Mouse (Mus musculus) spleen, adult 2 months (tissue): Measurements from ENCODE around the gene Fam160a1. TPM values are rescaled to one million over a fixed set of nuclear protein-coding genes. Genes with fewer than 3 reads are reported as not detected.

ENCODE experiments used
- DNase-seq, 2 experiments: peaks; one replicate each; pipeline versions ENCODE4 v3.0.0 to v3.0.0-alpha.2; 2012 to 2021; ENCODE audit warnings: low spot score in 2 of 2, low read depth in 1 of 2
- H3K27ac ChIP-seq: fragments of 200-500 bp; 2 replicates; pipeline ENCODE4 v1.5.1; 2012; ENCODE audit warnings: low read length, inconsistent platforms; ENCODE audit not compliant: insufficient read depth
- H3K27me3 ChIP-seq: fragments of 200-500 bp; 2 replicates; pipeline ENCODE4 v1.6.1; 2012; ENCODE audit warnings: mild to moderate bottlenecking, moderate library complexity, low read length, inconsistent platforms; ENCODE audit not compliant: control insufficient read depth, insufficient read depth
- H3K36me3 ChIP-seq: fragments of 200-500 bp; 2 replicates; pipeline ENCODE4 v1.6.1; 2012; ENCODE audit warnings: mild to moderate bottlenecking, low read length, inconsistent platforms; ENCODE audit not compliant: control insufficient read depth, insufficient read depth
- H3K4me1 ChIP-seq: fragments of 200-500 bp; 2 replicates; pipeline ENCODE4 v1.6.1; 2011; ENCODE audit warnings: inconsistent platforms; ENCODE audit not compliant: control insufficient read depth, insufficient read depth, insufficient read length
- H3K4me3 ChIP-seq: fragments of 200-500 bp; 2 replicates; pipeline ENCODE4 v1.5.1; 2011; ENCODE audit warnings: mild to moderate bottlenecking, inconsistent platforms; ENCODE audit not compliant: insufficient read depth, insufficient read length; ENCODE audit errors: extremely low read depth
- CTCF ChIP-seq: fragments of 200-500 bp; IDR thresholded peaks from 2 replicates; pipeline ENCODE4 v1.5.1; 2011; ENCODE audit warnings: mild to moderate bottlenecking, inconsistent platforms; ENCODE audit not compliant: insufficient read depth, insufficient read length, insufficient replicate concordance; ENCODE audit errors: extremely low read depth
- POLR2A ChIP-seq: fragments of 200-500 bp; IDR thresholded peaks from 2 replicates; pipeline ENCODE4 v1.6.1; 2011; ENCODE audit warnings: low read depth, low read length, inconsistent platforms
- WGBS: fragments of 180-500 bp; shearing (Covaris S2); methylation state at CpG from one replicate; pipeline ENCODE4 v1.1.7; 2018; 5-methylcytosine and 5-hydroxymethylcytosine counted together
- polyA plus RNA-seq: library from polyadenylated mRNA; depleted of rRNA; stranded (reverse); fragments of >200 nt; gene quantifications from 2 replicates; pipeline ENCODE4 v1.2.3, GENCODE M21; 2012

The Fam160a1 gene
- polyA plus RNA-seq, 1 experiment = 0.58 TPM

DNA sequence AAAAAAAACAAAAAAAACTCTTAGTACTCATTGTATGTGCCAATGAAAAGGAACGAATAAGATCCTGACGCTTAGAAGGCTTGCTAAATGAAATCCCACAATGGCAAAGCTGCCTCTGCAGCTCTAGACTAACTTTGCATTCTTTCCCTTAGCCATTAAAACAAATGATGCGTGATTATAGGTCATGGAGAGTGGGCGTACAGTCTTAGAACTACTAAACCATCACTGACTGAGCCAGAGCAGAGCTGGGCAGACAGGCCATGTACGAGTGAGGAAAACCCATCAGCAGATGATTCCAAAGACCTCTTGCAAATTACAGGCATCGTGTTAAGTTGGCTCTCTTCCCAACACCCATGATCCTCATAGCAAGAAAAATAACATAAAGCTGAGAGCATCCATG is 10.7 kb upstream of the Fam160a1 start:
- H3K36me3 ChIP-seq = no peaks in the 10 kb centered on the region
- H3K4me3 ChIP-seq = no peak overlapping the region
- H3K27me3 ChIP-seq = no peaks in the 10 kb centered on the region
- WGBS = 84% methylated on average over 6 of the region's 6 CpGs
- no peaks in the 10 kb centered on the region for H3K4me1 ChIP-seq
- DNase-seq = no peak
- no peak overlapping the region for H3K27ac ChIP-seq
- TF ChIP-seq POLR2A = no peak
- TF ChIP-seq CTCF = no peak

DNA sequence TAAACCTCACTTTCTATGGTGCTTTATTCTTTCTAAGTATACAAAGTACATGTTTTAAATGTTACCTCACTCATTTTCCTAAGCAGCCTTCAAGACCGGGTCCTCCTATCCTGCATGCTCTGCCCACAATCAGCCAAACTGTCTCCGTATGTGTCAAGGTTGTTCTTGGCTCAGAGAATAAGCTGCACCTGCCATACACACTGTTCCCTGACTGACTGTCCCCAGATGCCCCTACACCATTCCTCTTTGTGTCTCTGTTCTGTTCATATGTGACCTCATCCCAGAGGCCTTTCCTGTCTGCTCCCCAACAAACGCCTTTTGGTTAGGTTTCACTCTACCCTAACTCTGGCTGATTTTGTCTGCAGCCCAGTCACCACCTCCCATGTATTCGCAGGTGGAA is 10.2 kb upstream of the Fam160a1 start:
- Histone ChIP-seq H3K27me3 (no peaks in the 10 kb centered on the region), H3K4me3 (no peak overlapping the region), H3K27ac (no peak overlapping the region), H3K36me3 (no peaks in the 10 kb centered on the region), H3K4me1 (no peaks in the 10 kb centered on the region)
- no peak for TF ChIP-seq POLR2A
- 78% methylated on average over 4 of the region's 4 CpGs for WGBS
- DNase-seq = no peak

DNA sequence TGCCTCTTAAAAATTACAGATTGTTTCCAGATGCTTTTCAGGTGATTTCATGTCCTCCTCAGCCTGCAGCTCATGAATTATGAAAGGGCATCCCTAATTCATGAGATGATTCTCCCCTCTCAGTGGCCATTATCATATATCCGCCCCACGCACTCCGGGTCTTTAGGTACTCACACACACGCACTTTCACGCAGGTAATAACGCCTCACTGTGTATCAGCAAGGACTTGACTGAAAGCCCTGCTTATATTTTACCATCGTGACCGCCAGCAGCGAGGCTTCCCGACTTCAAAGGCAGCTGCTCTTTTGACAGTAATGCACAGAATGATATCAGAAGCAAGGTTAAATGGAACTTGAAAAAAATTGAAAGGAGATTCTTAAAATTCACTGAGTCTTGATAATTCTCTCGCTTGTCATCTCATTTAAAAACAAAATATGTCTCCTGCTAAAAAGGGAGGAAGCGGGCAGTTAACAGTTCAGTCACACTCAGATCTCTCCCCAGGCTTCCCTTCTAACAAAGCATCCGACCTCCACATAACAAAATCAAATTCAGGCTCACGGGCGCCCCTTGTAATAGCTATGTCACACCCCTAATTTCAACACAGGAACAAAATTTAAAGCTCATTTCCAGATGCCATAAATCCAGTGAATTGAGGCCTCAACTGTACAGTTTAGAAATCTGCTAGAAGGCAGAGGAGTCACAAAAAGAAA is 3.9 kb upstream of the Fam160a1 start:
- Histone ChIP-seq H3K4me1 (no peaks in the 10 kb centered on the region), H3K27ac (no peak overlapping the region), H3K4me3 (no peak overlapping the region), H3K27me3 (no peaks in the 10 kb centered on the region), H3K36me3 (no peaks in the 10 kb centered on the region)
- no peak for TF ChIP-seq POLR2A
- no peak for TF ChIP-seq CTCF
- no peak for DNase-seq
- WGBS = 92% methylated on average over 15 of the region's 15 CpGs

DNA sequence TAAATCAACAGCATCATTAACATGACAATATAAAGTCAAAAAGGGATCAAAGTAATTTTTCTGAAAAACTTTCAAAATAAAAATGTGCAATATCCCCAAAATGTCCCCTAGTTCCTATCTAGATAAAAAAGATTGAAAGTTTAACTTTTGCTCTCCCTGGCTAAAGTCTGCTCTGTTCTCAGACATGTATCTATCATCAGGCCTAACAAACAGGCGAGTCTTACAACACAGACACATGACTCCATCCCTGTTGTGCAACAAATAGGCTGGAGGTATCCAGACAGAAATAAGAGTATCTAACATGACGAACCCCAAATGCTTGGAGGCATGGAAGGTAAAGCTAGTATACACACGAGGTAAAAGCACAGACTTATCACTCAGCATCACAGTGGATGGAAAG is 2.2 kb upstream of the Fam160a1 start:
- H3K4me1 ChIP-seq = no peaks in the 10 kb centered on the region
- H3K27ac ChIP-seq = no peak overlapping the region
- WGBS = 76% methylated on average over 3 of the region's 3 CpGs
- H3K36me3 ChIP-seq = no peaks in the 10 kb centered on the region
- H3K27me3 ChIP-seq = no peaks in the 10 kb centered on the region
- TF ChIP-seq CTCF (no peak), POLR2A (no peak)
- no peak overlapping the region for H3K4me3 ChIP-seq
- no peak for DNase-seq

DNA sequence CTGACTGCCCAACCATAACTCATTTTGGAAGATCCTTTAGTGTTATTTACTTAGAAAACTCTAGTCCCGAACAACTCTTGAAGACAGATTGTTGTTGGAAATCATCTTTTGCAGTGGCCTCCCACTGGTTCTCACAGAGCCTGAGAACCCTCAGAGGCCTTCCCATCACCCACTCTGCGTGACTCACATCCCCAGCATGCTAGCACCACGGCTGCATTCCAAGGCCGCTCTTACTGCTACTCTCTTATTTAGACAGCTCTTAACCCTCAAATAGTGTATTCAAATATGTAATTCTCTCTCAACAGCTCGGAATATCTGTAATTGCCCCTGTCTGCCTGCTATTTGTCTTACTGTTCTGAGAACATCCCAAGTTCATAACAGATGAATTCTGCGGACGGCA is 2.9 kb downstream of the Fam160a1 start:
- H3K4me3 ChIP-seq = no peak overlapping the region
- H3K27ac ChIP-seq = no peak overlapping the region
- TF ChIP-seq POLR2A (no peak), CTCF (no peak)
- no peaks in the 10 kb centered on the region for H3K27me3 ChIP-seq
- H3K4me1 ChIP-seq = no peaks in the 10 kb centered on the region
- H3K36me3 ChIP-seq = no peaks in the 10 kb centered on the region
- no peak for DNase-seq
- WGBS = 79% methylated on average over 7 of the region's 7 CpGs

DNA sequence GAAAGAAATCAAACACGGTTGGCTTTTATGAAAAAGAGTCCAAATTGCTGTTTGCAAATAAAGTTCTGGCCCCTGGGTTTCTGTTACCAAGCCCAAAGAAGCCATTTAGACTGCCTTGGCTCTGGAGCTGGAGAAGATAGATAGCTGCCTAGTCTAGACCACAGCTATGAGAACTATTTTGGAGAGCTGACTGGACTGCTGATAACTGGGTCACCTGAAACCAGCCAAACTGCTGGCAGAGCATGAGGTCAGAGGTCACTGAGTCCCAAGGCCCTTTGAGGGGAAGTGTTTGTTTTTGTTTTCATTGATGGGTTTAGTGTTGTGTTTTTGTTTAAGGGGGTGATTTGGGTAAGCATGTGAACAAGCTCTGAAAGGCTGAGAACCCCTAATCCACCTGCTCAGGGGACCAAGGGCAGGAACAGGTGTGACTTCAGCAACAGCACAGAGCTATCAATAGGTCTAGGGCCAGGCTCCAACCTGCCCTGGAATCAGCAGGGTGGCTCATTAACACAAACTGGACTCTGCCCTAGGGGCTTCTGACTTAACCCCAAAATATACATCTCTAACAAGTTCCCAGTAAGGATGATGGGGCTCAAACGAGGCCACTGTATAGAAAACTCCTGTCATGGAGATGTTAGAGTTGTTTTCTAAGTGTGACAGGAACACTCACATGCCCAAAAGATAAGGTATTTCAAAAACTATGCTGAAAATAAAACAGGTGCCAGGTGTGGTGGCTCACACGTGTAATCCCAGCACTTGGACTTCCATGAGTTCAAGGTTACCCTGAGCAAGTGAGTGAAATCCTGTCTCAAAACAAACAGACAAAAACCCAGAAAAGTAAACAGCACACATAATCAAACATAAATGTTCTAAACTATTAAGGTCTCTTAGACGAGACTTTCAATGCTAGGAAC is 3.7 kb downstream of the Fam160a1 start:
- Histone ChIP-seq H3K4me3 (no peak overlapping the region), H3K27ac (no peak overlapping the region)
- WGBS = 73% methylated on average over 4 of the region's 4 CpGs

DNA sequence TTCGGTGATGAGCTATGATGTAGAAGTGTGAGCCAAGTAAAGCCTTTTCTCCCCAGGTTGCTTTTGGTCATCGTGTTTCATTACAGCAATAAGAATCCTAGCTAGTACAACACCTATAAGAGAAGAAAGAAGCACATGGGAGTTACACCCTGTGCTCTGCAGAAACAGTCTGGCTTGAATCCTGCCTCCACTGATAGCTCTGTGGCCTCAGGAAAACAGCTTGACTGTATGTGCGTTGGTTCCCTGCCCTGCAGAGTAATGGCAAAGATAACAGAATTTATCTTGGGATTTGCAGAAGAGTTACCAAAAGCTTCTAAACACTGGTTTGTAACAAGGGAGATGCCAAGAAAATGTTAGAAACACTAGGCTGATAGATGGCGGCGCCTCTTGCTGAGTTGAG is 5.1 kb downstream of the Fam160a1 start:
- WGBS = 92% methylated on average over 5 of the region's 5 CpGs

More for the DNA sequence above, 3.7 kb downstream of the Fam160a1 start:
- no peak for TF ChIP-seq POLR2A
- TF ChIP-seq CTCF = no peak
- no peak for DNase-seq
- Histone ChIP-seq H3K27me3 (no peaks in the 10 kb centered on the region), H3K4me1 (no peaks in the 10 kb centered on the region), H3K36me3 (no peaks in the 10 kb centered on the region)

More for the DNA sequence above, 5.1 kb downstream of the Fam160a1 start:
- H3K36me3 ChIP-seq = no peaks in the 10 kb centered on the region
- no peak for TF ChIP-seq CTCF
- TF ChIP-seq POLR2A = no peak
- no peak overlapping the region for H3K27ac ChIP-seq
- H3K4me3 ChIP-seq = no peak overlapping the region
- H3K4me1 ChIP-seq = no peaks in the 10 kb centered on the region
- no peaks in the 10 kb centered on the region for H3K27me3 ChIP-seq
- DNase-seq = no peak
